Mouse (Mus musculus): Measurements from ENCODE around the gene Dnajc15. TPM values are rescaled to one million over a fixed set of nuclear protein-coding genes. Genes with fewer than 3 reads are reported as not detected.

Gene Dnajc15
- total RNA-seq, 2 experiments from 2014 or later: 66.5 to 77.4 TPM

DNA sequence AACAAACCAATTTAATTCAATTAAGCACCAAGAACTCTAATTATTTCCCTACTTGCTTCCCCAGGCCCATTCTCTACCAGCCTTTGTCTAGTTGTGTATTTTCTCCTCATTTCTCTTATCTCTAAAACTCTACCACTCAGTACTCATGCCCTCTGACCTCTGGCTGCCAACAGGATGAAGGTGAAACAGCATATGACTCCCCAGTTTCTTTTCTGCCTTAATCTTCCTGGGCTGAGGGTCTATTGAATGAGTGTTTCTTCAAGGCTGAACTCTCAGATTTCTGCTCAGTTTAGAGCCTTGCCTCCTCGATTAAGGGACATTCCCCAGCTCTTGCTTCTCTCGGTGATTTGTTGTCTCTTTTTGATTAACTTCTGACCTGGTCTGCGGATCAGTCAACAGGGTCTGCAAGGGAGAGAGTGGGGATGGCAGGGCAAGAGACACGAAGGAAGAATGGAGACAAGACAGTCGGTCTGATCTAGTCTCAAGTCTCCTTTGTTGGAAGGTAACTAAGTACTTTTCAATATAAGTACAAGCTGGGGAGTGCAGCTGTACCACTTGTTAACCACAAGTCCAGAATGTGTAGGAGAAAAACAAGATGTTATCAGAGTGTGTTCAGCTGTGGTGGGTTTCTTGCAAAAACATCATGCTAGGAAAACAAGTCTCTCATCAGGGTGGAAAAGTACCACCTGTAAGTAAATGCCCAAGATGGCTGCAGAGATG lies 13.9 kb downstream of the Dnajc15 start:
- no peak for ATAC-seq (replicated peaks; ENCODE audit: poor library complexity)

DNA sequence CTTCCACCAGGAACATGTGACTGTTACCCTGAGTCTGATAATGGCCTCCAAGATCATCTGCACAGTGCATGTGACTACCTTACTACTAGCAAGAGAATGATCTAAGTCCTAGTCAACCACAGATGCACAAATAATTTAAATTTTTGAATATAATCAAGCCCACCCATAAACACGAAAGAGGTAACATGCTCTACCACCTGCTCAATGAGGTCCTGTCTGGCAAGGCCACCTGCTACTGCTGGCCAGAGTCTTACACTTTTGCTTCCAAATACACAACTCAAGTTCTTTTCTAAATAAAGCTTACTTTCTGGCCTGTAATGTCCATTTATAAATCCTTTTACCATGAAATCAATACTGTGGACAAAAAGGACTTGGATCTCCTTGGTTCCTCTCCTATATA lies 15.0 kb downstream of the Dnajc15 start:
- no peak for ATAC-seq (replicated peaks; ENCODE audit: poor library complexity)

DNA sequence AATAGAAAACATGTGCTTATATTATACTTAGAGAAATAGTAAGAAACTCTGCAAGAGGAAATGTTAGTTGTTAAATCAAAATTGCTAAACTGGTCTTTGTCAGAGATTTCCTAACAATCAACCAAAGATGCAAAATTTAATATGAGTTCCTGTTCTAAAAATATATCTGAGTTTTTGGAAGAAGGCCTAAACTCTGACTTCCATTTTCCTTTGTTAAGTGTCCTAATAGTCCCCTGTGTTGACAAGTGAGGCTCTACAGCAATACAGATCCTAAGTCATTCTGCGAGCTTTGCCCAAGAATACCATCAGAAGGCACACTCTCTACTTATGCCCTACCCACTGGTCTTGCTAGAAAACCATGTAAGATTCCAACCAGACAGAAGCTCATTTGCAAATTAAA lies 21.0 kb downstream of the Dnajc15 start:
- 0 out of 2 replicates have a peak, but pooled peaks have one; percentile 29 for ATAC-seq (replicated peaks; ENCODE audit: poor library complexity)

DNA sequence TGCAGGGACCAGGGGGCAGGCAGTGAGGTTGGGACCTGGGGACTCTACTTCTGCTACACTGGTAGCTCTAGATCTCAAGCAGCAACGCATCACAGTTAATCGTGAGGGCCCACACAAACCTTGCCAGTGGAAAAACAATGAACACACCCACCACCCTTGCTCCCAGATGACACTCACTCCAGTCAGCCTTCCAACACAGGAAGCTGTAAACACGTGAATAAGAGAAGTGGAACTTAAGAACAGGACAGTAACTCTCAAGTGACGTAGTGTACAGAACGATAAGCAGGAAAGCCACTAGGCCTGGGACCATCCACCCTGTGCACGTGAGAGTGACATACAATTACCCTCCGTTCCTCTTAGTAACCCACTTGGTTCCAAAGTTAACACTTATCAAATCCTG lies 25.1 kb downstream of the Dnajc15 start:
- ATAC-seq (replicated peaks; ENCODE audit: poor library complexity): peak; percentile 80

DNA sequence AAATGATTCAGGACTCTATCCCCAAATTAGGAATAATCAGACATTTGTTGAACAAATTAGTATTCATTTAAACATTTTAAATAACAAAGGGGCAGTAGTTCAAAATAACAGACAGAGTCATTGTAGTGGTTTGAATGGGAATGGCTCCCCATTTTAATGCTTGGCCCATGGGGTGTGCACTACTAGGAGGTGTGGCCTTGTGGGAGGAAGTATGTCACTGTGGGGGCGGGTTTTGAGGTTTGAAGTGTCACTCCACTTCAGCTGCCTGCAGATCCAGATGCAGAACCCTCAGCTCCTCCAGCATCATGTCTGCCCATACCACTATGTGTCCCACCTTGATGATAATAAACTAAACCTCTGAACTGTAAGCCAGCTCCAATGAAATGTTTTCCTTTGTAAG lies 26.6 kb downstream of the Dnajc15 start:
- peak; percentile 27; the same call in 1 of the 2 replicates for ATAC-seq (replicated peaks; ENCODE audit: poor library complexity)

DNA sequence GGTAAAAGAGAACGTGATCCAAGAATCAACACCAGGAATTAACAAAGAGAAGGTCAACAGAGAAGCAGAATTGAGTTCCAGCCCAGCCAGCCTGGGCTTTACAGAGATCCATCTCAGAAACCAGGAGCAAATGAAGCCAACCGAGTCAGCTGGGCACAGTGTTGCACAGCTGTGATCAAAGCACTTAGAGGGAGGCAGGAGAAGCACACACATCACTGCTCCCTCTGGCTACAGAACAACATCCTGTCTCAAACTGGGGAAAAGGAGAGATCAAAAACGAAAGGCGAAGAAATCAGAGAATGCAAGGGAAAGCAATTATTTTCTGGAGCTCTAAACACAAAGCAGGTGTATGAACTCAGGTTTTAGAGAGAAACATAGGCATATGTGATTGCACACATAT lies 28.7 kb downstream of the Dnajc15 start:
- ATAC-seq (replicated peaks; ENCODE audit: poor library complexity): no peak

DNA sequence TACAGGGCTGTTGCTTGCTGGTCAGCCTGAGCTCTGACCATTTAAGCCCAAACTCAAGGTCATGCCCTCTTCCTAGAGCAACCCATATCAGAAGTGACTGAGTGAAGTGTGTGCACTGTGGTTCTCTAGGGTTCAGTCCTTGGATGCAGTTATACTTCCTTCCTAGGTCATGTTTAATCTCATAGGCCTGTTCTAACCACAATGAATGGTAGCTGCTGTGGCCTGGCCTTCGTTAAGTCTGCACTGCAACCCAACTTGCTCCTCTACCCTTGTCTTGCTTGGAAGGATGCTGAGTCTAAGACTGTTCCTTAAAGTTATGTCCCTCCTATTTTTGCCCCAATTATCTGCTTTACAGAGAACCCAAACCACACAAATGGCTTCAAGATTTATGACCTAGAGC lies 29.4 kb downstream of the Dnajc15 start:
- peak; percentile 44 for ATAC-seq (replicated peaks; ENCODE audit: poor library complexity)

DNA sequence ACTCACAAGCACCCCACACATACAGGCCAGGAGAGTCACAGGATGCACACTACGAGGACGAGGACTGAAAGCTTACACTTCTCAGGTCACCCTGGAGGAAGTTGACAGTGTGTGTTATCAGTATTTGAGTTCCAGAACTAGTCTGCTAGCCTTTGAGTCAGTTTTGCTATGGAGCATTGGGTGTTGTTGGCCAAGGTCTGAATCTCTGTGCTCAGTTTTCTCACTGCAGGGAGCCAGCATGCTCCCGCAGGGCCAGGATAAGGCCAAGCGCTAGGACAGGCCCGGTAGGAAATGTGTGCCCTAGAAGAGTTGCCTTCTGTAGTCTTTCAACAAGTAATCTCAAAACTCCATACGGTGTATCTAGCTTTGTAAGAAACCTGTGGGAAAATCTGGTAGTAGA lies 34.4 kb downstream of the Dnajc15 start:
- no peak for ATAC-seq (replicated peaks; ENCODE audit: poor library complexity)

DNA sequence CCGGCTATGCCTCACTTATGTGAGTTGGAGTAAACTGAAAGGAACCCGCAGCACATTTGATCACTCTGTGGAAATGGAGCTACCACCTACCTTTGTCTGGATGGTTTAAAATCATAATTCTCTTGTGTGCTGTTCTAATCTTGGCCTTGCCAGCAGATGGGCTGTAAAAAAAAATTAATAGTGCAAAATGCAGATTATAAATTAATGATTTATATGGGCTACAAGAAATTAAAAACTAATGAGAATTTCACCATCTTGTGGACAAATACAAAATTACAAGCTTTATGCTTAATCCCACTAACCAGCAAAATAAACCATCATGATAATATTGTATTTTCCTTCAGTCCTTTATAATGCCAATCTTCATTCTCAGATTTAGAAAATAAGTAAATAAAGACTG lies 34.8 kb downstream of the Dnajc15 start:
- no peak for ATAC-seq (replicated peaks; ENCODE audit: poor library complexity)

DNA sequence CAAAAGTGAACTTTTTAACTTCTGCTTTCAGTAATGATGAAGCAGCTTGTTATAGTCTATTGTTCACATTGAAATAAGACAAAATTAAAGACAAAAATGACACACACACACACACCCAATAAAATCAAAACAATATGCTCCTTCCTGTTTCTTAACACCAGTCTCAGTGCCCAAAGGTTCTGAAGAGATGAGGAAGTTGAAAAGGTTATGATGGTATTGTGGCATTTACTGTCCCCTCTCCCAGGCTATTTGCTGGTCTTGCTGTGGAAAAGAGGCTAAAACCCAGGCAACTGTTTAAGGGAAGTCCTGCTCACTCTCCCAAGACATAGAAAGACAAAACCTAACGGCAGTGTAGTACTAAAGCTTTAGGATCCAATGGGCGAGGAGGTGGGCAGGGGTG lies 38.1 kb downstream of the Dnajc15 start:
- peak; percentile 88 for ATAC-seq (replicated peaks; ENCODE audit: poor library complexity)

DNA sequence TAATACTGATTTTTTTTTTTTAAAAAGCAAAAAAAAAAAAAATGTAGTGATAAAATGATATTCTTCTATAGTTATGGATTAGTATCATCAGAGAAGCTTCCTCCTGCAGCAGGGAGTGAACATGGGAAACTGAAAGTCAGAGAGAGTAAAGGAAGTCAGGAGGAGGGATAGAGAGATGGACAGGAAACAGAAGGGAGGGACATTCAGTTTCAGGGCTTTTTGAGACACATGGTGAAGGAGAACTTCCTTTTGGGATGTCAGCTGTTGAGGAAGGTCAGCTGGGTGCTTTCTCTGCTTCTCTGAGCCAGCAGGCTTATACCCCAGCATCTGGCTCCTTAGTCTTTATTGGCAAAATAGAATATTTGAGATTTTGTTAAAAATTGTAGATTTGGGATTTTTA lies 42.6 kb downstream of the Dnajc15 start:
- ATAC-seq (replicated peaks; ENCODE audit: poor library complexity): peak; percentile 49; the same call in 1 of the 2 replicates

DNA sequence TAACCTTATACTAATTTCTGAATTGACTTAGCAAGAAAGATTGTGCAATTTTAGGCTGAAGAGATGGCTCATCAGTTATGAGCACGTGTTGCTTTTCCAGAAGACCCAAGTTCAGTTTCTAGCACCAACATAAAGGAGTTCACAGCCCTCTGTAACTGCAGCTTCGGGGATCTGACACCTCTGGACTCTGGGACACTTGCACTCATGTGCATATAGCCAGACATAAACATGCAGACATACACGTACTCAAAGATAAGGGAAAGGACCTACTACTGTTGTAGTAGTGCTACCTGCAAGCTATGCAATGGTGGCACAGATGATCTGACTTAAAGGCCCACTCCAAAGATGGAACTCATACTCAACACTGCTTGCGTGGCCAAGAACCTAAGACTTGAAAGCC lies 43.0 kb downstream of the Dnajc15 start:
- ATAC-seq (replicated peaks; ENCODE audit: poor library complexity): no peak

DNA sequence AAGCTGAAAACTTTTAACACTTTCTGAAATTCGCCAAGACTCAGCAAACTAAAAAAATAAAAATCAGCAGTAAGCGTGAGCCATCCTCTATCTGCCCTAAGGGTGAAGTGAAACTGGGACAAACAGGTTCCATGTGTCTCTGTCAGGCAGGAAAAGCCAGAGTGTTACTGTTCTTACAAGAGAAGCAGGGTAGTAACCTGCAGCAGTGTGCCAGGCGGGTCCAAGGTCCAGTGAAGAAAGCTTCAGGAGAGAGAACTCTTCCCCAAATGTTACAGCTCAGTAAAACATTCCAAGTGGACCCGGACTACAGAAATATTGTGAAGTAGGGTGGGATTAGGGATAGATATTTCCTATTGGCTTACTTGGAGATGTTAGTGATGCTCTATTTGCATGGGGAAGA lies 45.3 kb downstream of the Dnajc15 start:
- no peak for ATAC-seq (replicated peaks; ENCODE audit: poor library complexity)

DNA sequence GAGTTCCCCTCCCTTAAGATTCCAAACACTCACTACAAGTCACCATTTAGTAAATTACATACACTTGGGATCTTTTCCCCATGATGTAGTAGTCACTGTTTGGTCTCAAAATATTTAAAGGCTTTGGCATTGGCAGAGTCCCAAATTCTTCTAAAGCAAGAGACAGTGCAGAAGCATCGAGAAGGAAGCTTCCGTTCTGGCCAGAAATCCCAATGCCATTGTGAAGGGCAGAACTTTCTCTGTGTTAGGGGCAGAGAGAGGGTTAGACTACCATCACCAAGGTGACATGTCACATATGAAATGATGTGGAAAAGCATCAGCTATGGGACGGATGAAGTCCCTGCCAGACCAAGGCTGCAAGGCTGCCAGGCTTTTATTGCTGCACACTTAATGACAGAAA lies 49.0 kb downstream of the Dnajc15 start:
- ATAC-seq (replicated peaks; ENCODE audit: poor library complexity): no peak

DNA sequence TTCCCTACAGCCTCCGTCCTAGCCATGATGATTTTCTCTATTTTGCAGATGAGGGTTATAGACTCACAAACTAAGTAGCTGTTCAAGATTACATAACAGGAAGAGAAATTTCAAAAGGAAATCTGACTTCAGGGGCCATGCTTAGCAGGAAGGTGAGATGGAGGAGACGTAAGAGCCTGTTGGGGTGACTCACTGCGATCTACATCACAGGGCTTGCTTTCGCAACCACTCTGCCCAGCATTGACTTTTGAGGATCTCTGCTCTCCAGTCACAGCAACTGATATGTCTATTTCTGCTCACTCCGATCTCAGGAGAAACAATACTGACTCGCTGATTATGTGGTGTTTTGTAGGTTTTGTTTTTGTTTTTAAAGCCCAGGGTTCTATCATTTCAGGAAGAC lies 49.8 kb downstream of the Dnajc15 start:
- peak; percentile 99 for ATAC-seq (replicated peaks; ENCODE audit: poor library complexity)

DNA sequence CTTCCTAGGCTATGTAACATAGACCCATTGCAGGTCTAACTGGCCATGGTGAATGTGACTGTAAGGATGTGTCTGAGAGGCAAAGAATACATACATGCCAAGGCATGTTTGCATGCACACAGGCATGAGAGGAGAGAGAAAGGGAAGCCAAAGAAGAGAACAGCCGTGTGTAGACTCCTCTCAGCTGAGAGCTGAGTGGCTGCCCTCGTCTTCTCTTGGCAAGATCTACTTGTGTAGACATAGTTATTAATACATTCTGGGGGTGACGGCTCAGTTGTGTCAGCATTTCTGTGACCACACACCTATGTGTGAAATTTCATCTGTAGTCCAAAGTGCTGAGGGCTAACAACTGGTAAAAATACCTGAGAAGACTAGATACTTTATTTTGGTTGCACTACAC lies 55.1 kb downstream of the Dnajc15 start:
- ATAC-seq (replicated peaks; ENCODE audit: poor library complexity): no peak

DNA sequence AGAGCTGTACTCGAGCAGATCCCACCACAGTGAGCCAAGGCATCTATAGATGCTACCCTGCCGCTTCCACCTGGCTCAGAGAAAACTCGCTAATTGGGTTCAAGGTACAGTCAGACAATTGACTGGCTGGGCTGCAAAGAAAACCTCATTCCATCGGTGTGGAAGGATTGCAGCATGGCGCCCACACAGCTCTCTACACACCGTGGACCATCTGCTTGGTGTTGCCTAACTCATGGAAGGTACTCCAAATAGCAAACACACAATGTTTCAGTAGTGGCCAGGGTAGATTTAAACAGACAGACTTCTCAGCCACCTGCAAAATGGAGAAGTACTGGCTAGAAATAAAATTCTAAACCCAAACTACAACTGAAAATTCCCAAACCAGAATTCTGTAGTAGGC lies 57.4 kb downstream of the Dnajc15 start:
- ATAC-seq (replicated peaks; ENCODE audit: poor library complexity): no peak

DNA sequence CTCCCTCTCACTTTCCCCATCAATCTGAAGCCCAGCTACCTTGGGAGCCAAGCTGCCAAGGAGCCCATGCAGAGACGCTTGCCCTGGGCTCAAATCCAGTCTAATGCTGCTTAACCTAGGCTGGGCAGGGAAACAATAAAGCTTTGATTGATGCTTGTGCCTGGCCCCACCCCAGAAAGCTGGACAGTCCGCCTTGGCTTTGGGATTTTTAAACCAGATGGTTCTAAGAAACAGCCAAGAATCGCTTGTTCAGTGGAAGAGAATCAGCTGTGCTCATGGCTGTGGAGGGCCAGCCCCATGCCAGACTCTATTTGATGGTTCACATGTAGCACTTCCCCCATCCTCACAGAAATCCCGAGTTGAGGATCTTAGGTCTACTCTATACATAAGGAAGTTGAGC lies 60.0 kb downstream of the Dnajc15 start:
- ATAC-seq (replicated peaks; ENCODE audit: poor library complexity): no peak

DNA sequence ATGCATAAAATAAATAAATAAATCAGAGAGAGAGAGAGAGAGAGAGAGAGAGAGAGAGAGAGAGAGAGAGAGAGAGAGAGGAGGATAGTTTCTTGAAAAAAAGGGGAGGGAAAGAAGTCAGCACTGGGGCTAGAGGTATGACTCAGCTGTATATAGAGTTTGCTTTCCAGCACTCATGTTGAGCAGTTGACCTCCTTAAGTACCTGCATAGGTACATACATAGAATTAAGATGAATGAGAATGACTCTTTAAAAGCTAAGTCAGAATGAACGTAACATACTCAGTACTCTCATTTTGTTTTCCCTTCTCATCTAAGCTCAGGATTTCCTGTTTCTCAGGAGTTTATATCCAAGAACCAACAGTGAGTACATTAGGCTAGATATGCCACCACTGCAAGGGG lies 62.0 kb downstream of the Dnajc15 start:
- ATAC-seq (replicated peaks; ENCODE audit: poor library complexity): no peak

DNA sequence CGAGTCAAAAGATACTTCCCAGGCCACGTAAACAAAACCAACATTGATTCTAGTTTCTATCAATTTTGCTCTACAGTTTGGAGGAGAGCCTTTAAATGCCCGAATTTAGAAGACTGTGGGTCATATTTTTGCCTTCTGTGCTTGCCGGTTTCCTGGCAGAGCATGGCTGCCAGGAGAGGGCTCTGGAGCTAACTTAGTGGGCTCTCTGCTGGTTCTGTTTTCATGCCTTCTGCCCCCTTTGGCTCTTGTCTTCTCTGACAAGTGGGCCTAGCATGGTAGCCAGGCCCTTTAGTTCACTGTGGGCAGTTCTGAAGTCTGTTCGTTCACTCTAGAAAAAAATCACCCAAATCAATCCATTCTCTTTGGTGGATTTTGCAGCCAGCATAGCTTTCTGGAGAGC lies 63.5 kb downstream of the Dnajc15 start:
- ATAC-seq (replicated peaks; ENCODE audit: poor library complexity): no peak

DNA sequence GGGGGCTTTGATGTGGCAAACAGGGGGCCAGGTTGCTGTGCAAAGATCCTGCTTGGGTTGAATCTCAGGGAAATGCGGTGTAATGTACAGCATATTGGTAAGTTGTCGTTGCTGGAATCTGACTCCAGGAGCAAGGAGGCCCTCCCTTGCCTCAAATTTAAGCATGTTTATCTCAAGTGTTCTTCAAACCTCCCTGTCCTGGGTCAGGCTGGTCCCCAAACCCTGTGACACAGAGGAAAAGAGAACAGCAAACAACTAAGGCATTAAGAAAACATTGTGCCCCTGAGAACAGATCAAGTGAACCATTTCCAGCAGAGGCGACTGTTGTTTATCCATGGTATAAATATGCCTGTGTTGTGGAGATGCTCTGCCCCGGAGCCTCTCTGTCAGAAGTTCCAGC lies 67.1 kb downstream of the Dnajc15 start:
- ATAC-seq (replicated peaks; ENCODE audit: poor library complexity): no peak

DNA sequence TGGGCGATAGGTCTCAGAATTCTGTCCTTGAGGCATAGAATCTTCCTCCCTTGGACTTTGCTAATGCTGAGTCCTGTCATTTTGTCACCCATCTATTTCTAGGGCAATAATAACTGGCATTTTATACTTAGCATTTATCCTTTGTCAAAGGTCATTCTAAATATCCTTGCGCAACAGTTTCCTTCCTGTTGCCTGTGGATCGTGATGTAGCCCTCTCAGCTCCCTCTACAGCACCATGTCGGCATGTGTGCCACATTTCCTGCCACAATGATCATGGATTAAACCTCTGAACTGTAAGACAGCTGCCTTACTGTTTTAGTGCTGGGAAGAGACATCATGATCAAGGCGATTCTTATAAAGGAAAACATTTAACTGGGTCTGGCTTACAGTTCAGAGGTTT lies 68.6 kb downstream of the Dnajc15 start:
- peak; percentile 52 for ATAC-seq (replicated peaks; ENCODE audit: poor library complexity)

DNA sequence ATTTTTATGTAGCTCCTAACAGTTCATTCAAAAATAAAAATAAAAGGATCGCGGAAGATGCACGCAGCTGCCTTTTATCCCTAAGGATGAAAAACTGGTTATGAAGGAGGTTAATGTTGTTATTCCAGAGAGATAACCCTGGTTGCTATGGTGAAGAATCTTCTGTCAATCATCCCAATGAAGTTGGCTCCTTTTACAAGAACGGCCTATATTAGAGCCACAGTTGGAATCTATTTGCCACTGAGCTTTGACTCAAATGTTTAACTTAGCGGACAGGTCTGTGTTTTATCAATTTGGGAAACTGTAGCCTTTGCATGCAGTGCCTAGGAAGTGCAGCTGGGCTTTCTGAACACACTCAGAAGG lies 72.7 kb downstream of the Dnajc15 start:
- ATAC-seq (replicated peaks; ENCODE audit: poor library complexity): no peak
